Mouse (Mus musculus) cerebellum, adult 2 months (tissue): ENCODE measurements around the gene Apol6.

Experiments used
- CTCF ChIP-seq: fragments of 200-500 bp; IDR thresholded peaks from 2 replicates; pipeline ENCODE4 v1.5.1; 2011; ENCODE audit warnings: low read depth, mild to moderate bottlenecking, control low read depth, low read length, moderate library complexity, borderline replicate concordance; ENCODE audit not compliant: insufficient read depth
- POLR2A ChIP-seq: fragments of 200-500 bp; IDR thresholded peaks from 2 replicates; pipeline ENCODE4 v1.6.1; 2011; ENCODE audit warnings: low read length, control low read depth, borderline replicate concordance; ENCODE audit not compliant: insufficient read depth

GRCm38 (mm10) chr15:77069019-77069418, 24.5 kb downstream of the Apol6 start:
- TF ChIP-seq POLR2A (no peak), CTCF (no peak)
